Comparison of ENCODE assay signal across 13 mouse cellular contexts in the genomic region with DNA sequence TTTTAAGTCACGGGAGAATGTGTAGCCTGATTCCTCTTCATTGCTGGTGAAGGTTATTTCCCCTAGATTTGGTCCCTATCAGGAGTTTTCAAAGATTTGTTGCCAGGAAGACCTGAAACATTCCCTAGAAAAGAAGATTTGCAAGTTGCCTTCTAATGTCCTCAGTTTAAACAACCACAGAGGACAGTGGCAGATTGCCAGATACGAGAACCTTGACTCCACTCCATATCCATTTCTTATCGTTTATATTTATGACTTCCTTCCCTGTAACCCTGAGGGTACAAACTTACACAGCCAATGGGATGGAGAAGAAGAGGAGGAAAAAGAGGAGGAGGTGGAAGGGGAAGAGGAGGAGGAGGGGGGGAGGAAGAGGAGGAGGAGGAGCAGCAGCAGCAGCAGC. TPM values are rescaled to one million over a fixed set of nuclear protein-coding genes. Genes with fewer than 3 reads are reported as not detected.
"Had no signal": no experiment of that assay in that cellular context is flagged by ENCODE, and none has a peak within 500 bp of the region (broad histone marks: within the 10 kb centered on the region; RNA-seq: fewer than 3 reads in every experiment).

No protein-coding gene starts in this region.

- H3K9me3 ChIP-seq: limb, embryonic 15.5 days; liver, embryonic 13.5 days; midbrain, embryonic 13.5 days had no signal

- H3K4me1 ChIP-seq: liver, embryonic 13.5 days had no signal

- H3K9ac ChIP-seq: limb, embryonic 15.5 days; liver, embryonic 13.5 days; liver, postnatal 0 days; midbrain, embryonic 13.5 days had no signal

- H3K27ac ChIP-seq: left cerebral cortex, adult 2 months; limb, embryonic 15.5 days; liver, embryonic 13.5 days; midbrain, embryonic 13.5 days had no signal

- H3K36me3 ChIP-seq: limb, embryonic 15.5 days; liver, embryonic 13.5 days; midbrain, embryonic 13.5 days had no signal

- ATAC-seq: intestine, embryonic 16.5 days; liver, postnatal 0 days; midbrain, embryonic 13.5 days had no signal

- DNase-seq: kidney, adult 9 months; liver, embryonic 13.5 days; liver, postnatal 0 days; lung, postnatal 36 days; retina, postnatal 1 day; right cerebral cortex, postnatal 4 days; spleen, adult 18-20 months; thymus, postnatal 4 days had no signal

- H3K4me3 ChIP-seq: left cerebral cortex, adult 2 months; limb, embryonic 15.5 days; liver, embryonic 13.5 days; midbrain, embryonic 13.5 days had no signal

- H3K4me2 ChIP-seq: limb, embryonic 15.5 days; liver, embryonic 13.5 days; midbrain, embryonic 13.5 days had no signal

RNA-seq across cellular contexts. Expression of gene Dlgap1, which starts 4.2 kb away (rescaled TPM):
- total RNA-seq: megakaryocyte progenitor cell, adult 5-6 weeks had no signal
